Mouse (Mus musculus) heart, postnatal 0 days (tissue): ENCODE measurements around the gene Eid2. TPM values are rescaled to one million over a fixed set of nuclear protein-coding genes. Genes with fewer than 3 reads are reported as not detected.

Source experiments
- ATAC-seq: fragments of 200-750 bp; cut with Nextera tagmentation; 2 replicates; pipeline ENCODE4 v1.8.0; 2017; ENCODE audit warnings: low read depth, moderate number of reproducible peaks, moderate library complexity; ENCODE audit not compliant: insufficient read depth
- DNase-seq: peaks from one replicate; pipeline ENCODE4 v3.0.0-alpha.2; 2016; ENCODE audit warnings: low spot score
- H3K27ac ChIP-seq: fragments of 300-500 bp; sonication (generic); 2 replicates; pipeline ENCODE4 v1.5.1; 2014; ENCODE audit warnings: low read depth, mild to moderate bottlenecking
- H3K27me3 ChIP-seq: fragments of 300-500 bp; sonication (generic); 2 replicates; pipeline ENCODE4 v1.6.1; 2014; ENCODE audit warnings: low read length, mixed read lengths; ENCODE audit not compliant: control insufficient read depth, insufficient read depth
- H3K36me3 ChIP-seq: fragments of 300-500 bp; sonication (generic); replicated peaks from 2 replicates; pipeline ENCODE4 v1.6.1; 2014; ENCODE audit warnings: low read length, mixed read lengths; ENCODE audit not compliant: control insufficient read depth, insufficient read depth
- H3K4me1 ChIP-seq: fragments of 300-500 bp; sonication (generic); 2 replicates; pipeline ENCODE4 v1.6.1; 2014; ENCODE audit warnings: antibody characterized with exemption; ENCODE audit not compliant: control insufficient read depth, insufficient read depth
- H3K4me2 ChIP-seq: fragments of 300-500 bp; sonication (generic); 2 replicates; pipeline ENCODE4 v1.6.1; 2014; ENCODE audit warnings: low read depth, mild to moderate bottlenecking, low read length, moderate library complexity
- H3K4me3 ChIP-seq: fragments of 300-500 bp; sonication (generic); 2 replicates; pipeline ENCODE4 v1.5.1; 2014; ENCODE audit warnings: low read depth, low read length
- H3K9ac ChIP-seq: fragments of 300-500 bp; sonication (generic); replicated peaks from 2 replicates; pipeline ENCODE4 v1.6.1; 2014; ENCODE audit warnings: low read depth, low read length, mixed read lengths
- H3K9me3 ChIP-seq: fragments of 300-500 bp; sonication (generic); replicated peaks from 2 replicates; pipeline ENCODE4 v1.6.1; 2016; ENCODE audit warnings: low read length; ENCODE audit not compliant: control insufficient read depth
- CTCF ChIP-seq: IDR thresholded peaks from 2 replicates; pipeline ENCODE4 v1.5.1; 2016; ENCODE audit warnings: antibody characterized with exemption, control low read depth, low read depth
- EP300 ChIP-seq: IDR thresholded peaks from 2 replicates; pipeline ENCODE4 v1.6.1; 2016; ENCODE audit warnings: antibody characterized with exemption, low read depth
- WGBS: fragments of 180-500 bp; shearing (Covaris S2); extraction: QIAGEN DNeasy Blood & Tissue Kit; methylation state at CpG from one replicate; pipeline ENCODE4 v1.1.7; 2014; 5-methylcytosine and 5-hydroxymethylcytosine counted together
- polyA plus RNA-seq: library from polyadenylated mRNA; unstranded; fragments of >200 nt; fragmentation: Nextera tagmentation; extraction: Ambion mirVana; gene quantifications from 2 replicates; pipeline ENCODE4 v1.2.1, GENCODE M21; 2015
- total RNA-seq: library from RNA; depleted of rRNA; stranded (reverse); fragments of >200 nt; gene quantifications from 2 replicates; pipeline ENCODE4 v1.2.3, GENCODE M21; 2014; ENCODE audit warnings: low replicate concordance

Gene Eid2
- total and polyA plus RNA-seq, 2 experiments from 2014 or later = 1.4 to 18.2 TPM

- no peaks in the 10 kb centered on the region for H3K36me3 ChIP-seq
- no peak for DNase-seq
- WGBS = 92% methylated on average over 3 of the region's 3 CpGs
- H3K4me1 ChIP-seq = no peaks in the 10 kb centered on the region
- no peak overlapping the region for H3K4me2 ChIP-seq
- H3K9ac ChIP-seq = no peak overlapping the region
- TF ChIP-seq EP300 = no peak
- no peak for TF ChIP-seq CTCF
- ATAC-seq = no peak
- no peak overlapping the region for H3K27ac ChIP-seq
- no peak overlapping the region for H3K4me3 ChIP-seq
- no peaks in the 10 kb centered on the region for H3K9me3 ChIP-seq
- H3K27me3 ChIP-seq = no peaks in the 10 kb centered on the region
Observed at GRCm38 (mm10) chr7:28248957-28249356, 18.7 kb upstream of the Eid2 start.

- no peaks in the 10 kb centered on the region for H3K27me3 ChIP-seq
- no peak overlapping the region for H3K27ac ChIP-seq
- TF ChIP-seq CTCF (no peak), EP300 (no peak)
- 0 out of 2 replicates have a peak, but pooled peaks cover 3% of the 10 kb centered on the region for H3K9me3 ChIP-seq
- 83% methylated on average over 17 of the region's 17 CpGs for WGBS
- no peak for DNase-seq
- no peak for ATAC-seq
- H3K4me3 ChIP-seq = no peak overlapping the region
- no peak overlapping the region for H3K9ac ChIP-seq
- H3K4me1 ChIP-seq = no peaks in the 10 kb centered on the region
- no peak overlapping the region for H3K4me2 ChIP-seq
- H3K36me3 ChIP-seq = no peaks in the 10 kb centered on the region
Observed at GRCm38 (mm10) chr7:28251976-28252375, 15.7 kb upstream of the Eid2 start.

GRCm38 (mm10) chr7:28254591-28254990, 13.1 kb upstream of the Eid2 start:
- Histone ChIP-seq H3K9ac (no peak overlapping the region), H3K27me3 (no peaks in the 10 kb centered on the region), H3K4me2 (no peak overlapping the region), H3K4me3 (no peak overlapping the region), H3K36me3 (no peaks in the 10 kb centered on the region), H3K27ac (no peak overlapping the region), H3K9me3 (0 out of 2 replicates have a peak, but pooled peaks cover 3% of the 10 kb centered on the region), H3K4me1 (no peaks in the 10 kb centered on the region)
- TF ChIP-seq EP300 = no peak
- TF ChIP-seq CTCF = no peak
- ATAC-seq = no peak
- WGBS = 77% methylated on average over 6 of the region's 6 CpGs
- no peak for DNase-seq

GRCm38 (mm10) chr7:28255476-28255875, 12.2 kb upstream of the Eid2 start:
- no peak overlapping the region for H3K4me2 ChIP-seq
- H3K4me3 ChIP-seq = no peak overlapping the region
- H3K36me3 ChIP-seq = no peaks in the 10 kb centered on the region
- no peak for ATAC-seq
- H3K9ac ChIP-seq = no peak overlapping the region
- H3K27me3 ChIP-seq = no peaks in the 10 kb centered on the region
- no peaks in the 10 kb centered on the region for H3K4me1 ChIP-seq
- 81% methylated on average over 6 of the region's 6 CpGs for WGBS
- 0 out of 2 replicates have a peak, but pooled peaks cover 3% of the 10 kb centered on the region for H3K9me3 ChIP-seq
- DNase-seq = no peak
- TF ChIP-seq CTCF = no peak; the same call in 1 of the 2 replicates
- no peak for TF ChIP-seq EP300
- H3K27ac ChIP-seq = no peak overlapping the region

- Histone ChIP-seq H3K27me3 (no peaks in the 10 kb centered on the region), H3K36me3 (no peaks in the 10 kb centered on the region), H3K4me1 (no peaks in the 10 kb centered on the region), H3K9ac (no peak overlapping the region), H3K9me3 (no peaks in the 10 kb centered on the region), H3K4me2 (no peak overlapping the region), H3K4me3 (no peak overlapping the region), H3K27ac (no peak overlapping the region)
- WGBS = 39% methylated on average over 5 of the region's 5 CpGs
- no peak for ATAC-seq
- DNase-seq = no peak
- no peak for TF ChIP-seq EP300
- no peak for TF ChIP-seq CTCF
Observed at GRCm38 (mm10) chr7:28262861-28263260, 4.8 kb upstream of the Eid2 start.

GRCm38 (mm10) chr7:28263786-28264185, 3.9 kb upstream of the Eid2 start:
- TF ChIP-seq EP300 (no peak), CTCF (0 out of 2 replicates have a peak, but pooled peaks have one; percentile 10)
- Histone ChIP-seq H3K36me3 (no peaks in the 10 kb centered on the region), H3K4me1 (peaks cover 6% of the 10 kb centered on the region; the same call in 1 of the 2 replicates), H3K4me2 (no peak overlapping the region), H3K9me3 (no peaks in the 10 kb centered on the region), H3K9ac (no peak overlapping the region), H3K27me3 (no peaks in the 10 kb centered on the region), H3K27ac (no peak overlapping the region), H3K4me3 (no peak overlapping the region)
- peak; percentile 50 for DNase-seq
- peak; percentile 24; the same call in 1 of the 2 replicates for ATAC-seq
- WGBS = 3% methylated on average over 15 of the region's 15 CpGs
